Mouse (Mus musculus) bone marrow macrophage, adult 2 months (primary cell): Measurements from ENCODE around the gene Cdk18. TPM values are rescaled to one million over a fixed set of nuclear protein-coding genes. Genes with fewer than 3 reads are reported as not detected.

Source experiments
- H3K27ac ChIP-seq: 2 replicates; pipeline ENCODE4 v1.5.1; 2012; ENCODE audit warnings: low read depth, low read length; ENCODE audit not compliant: insufficient read depth
- H3K4me1 ChIP-seq: 2 replicates; pipeline ENCODE4 v1.6.1; 2012; ENCODE audit warnings: low read length; ENCODE audit not compliant: control insufficient read depth, insufficient read depth
- H3K4me3 ChIP-seq: 2 replicates; pipeline ENCODE4 v1.5.1; 2012; ENCODE audit warnings: mild to moderate bottlenecking, low read length, moderate library complexity; ENCODE audit not compliant: insufficient read depth
- CTCF ChIP-seq: IDR thresholded peaks from 2 replicates; pipeline ENCODE4 v1.5.1; 2012; ENCODE audit warnings: low read depth, mild to moderate bottlenecking, low read length, moderate library complexity
- POLR2A ChIP-seq: IDR thresholded peaks from 2 replicates; pipeline ENCODE4 v1.6.1; 2012; ENCODE audit warnings: mild to moderate bottlenecking, low read depth, low read length, borderline replicate concordance
- polyA plus RNA-seq: library from polyadenylated mRNA; stranded (reverse); fragments of >200 nt; gene quantifications from 2 replicates; pipeline ENCODE4 v1.2.4, GENCODE M21; 2012; ENCODE audit not compliant: missing spikeins, insufficient read depth, insufficient read length

The Cdk18 gene
- polyA plus RNA-seq, 1 experiment: 65.3 TPM

DNA sequence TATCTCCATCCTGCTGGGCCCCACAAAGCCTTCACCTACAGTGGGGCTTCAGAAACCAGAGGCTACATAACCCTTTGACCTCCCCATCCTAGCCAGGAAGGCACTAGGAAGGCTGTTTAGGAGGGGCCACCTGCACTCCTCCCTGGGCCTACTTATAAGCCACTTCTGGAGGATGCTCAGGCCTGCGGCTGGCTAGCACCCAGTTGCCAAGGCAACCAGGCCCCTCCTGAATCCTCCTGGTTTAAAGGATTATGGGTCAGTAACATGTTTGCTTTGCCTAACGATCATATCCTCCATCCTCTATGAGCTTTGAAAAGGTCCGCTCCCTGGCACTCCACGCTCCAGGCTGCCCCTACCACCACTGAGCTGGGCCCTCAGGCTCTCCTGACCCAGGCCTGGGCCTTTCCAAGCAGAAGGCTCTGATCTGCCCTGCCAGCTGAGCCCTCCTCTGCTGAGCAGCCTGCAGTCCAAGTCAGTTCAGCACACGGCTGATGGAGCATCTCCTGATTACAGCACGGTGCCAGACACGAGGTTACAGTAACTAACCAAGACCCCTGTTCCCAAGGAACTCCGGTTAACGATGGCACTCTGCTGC lies 16.0 kb downstream of the Cdk18 start:
- peaks cover 34% of the 10 kb centered on the region for H3K4me1 ChIP-seq
- no peak for TF ChIP-seq POLR2A
- no peak for TF ChIP-seq CTCF

DNA sequence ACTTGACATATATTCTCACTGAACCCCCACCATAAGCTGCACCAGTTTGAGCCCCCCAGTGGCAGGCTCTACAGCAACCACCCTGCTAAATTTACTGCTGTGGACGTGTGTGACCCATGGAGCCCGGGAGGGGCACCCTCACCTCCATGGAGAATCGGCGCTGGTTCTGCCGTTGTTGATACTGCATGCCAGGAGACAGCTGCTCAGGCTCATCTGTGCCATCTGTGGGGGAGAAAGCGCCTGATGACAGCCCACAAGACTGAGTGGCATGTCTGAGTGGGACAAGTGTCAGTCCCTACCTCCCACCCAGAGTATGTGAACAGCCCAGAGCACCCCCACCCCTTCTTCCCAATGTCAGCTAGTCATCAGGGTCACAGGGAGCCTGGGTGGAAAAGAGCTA lies 17.6 kb downstream of the Cdk18 start:
- Histone ChIP-seq H3K4me1 (peaks cover 20% of the 10 kb centered on the region), H3K4me3 (no peak overlapping the region), H3K27ac (no peak overlapping the region)
- TF ChIP-seq CTCF: no peak

More for the DNA sequence above, 16.0 kb downstream of the Cdk18 start:
- Histone ChIP-seq H3K4me3 (no peak overlapping the region), H3K27ac (no peak overlapping the region)

DNA sequence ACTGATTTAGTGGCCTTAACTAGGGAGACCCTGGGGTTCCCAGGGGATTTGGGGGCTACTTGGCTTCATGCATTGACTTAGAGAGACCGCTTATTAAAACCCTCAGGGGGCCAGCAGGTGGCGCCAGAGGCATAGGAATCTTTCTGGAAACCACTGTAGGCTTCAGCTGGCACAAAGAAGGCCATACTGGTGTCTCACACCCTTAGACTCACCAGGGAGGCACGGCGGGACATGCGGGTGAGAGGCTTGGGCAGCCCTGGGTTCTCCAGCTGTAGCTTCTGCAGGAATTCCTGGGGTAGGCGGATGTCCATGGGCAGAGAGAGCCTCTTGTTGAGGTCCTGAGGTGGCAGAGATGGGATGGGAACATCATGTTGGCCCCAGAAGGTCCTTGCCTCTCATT lies 18.2 kb downstream of the Cdk18 start:
- no peak for TF ChIP-seq POLR2A
- peak; percentile 85 for TF ChIP-seq CTCF
- H3K4me3 ChIP-seq: no peak overlapping the region
- no peak overlapping the region for H3K27ac ChIP-seq
- H3K4me1 ChIP-seq: peaks cover 14% of the 10 kb centered on the region

DNA sequence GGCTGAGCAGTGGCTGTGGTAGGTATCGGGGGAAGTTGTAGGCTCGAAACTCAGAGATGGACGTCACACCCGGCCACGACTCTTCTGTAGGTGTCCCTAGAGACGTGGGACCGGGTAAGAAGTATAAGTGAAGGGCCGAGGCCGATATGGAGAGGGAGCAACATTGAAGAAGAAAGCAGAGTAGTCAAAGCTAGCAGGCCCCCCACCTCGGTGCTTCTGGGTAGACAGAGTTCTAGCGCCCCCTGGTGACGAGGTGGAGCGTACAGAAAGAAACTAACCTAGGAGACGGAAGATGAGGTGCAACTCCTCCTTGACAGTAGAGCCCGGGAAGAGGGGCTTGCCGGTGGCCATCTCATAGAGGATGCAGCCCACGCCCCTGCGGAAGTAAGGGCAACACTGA lies 22.9 kb downstream of the Cdk18 start:
- no peaks in the 10 kb centered on the region for H3K4me1 ChIP-seq
- no peak overlapping the region for H3K4me3 ChIP-seq
- no peak overlapping the region for H3K27ac ChIP-seq
- peak; percentile 92 for TF ChIP-seq CTCF
- no peak for TF ChIP-seq POLR2A

GRCm38 (mm10) chr1:132113098-132113497 lies 26.4 kb downstream of the Cdk18 start:
- H3K27ac ChIP-seq: no peak overlapping the region
- TF ChIP-seq POLR2A (no peak), CTCF (no peak)
- H3K4me1 ChIP-seq: no peaks in the 10 kb centered on the region
- no peak overlapping the region for H3K4me3 ChIP-seq

DNA sequence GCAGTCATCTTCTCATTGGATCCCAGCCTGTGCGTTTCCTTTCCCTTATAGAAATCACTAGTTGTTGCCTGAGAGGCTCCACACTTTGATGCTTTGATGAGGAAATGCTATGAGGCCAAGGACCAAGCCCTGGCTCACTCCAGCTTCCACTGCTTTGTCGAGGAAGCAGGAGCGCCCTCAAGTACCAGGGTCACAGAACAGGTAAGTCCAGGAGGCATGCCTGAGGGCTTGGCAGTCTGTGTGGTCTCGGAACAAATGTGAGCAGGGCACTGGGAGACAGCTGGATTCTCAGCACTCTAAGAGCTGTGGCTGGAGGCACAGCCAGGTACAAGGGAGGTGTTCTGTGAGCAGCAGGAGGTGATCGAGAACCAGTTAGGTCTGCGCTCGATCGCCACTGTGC lies 27.1 kb downstream of the Cdk18 start:
- TF ChIP-seq CTCF (no peak), POLR2A (no peak)
- H3K4me3 ChIP-seq: no peak overlapping the region
- no peaks in the 10 kb centered on the region for H3K4me1 ChIP-seq
- H3K27ac ChIP-seq: no peak overlapping the region

DNA sequence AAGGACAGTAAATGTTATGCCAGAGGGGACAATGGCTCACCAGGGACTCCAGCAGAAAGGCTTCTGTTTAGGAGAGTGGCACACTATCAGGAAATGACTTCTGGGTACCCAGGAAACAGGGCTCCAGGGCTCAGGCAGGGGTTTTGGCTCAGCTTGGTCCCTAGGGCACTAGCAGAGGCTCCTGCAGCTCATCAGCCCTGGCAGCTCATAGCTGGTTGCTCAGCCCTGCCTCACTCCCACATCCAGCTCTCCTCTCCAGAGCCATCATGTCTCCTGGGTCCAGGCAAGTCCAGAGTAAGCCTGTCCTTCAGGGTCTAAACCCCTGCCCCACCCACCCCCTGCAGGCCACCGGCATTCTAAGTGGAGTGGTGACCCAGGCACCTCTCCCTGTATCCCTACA lies 28.1 kb downstream of the Cdk18 start:
- TF ChIP-seq CTCF (no peak), POLR2A (no peak)
- no peaks in the 10 kb centered on the region for H3K4me1 ChIP-seq
- H3K4me3 ChIP-seq: no peak overlapping the region
- no peak overlapping the region for H3K27ac ChIP-seq

- Histone ChIP-seq H3K4me1 (no peaks in the 10 kb centered on the region), H3K4me3 (no peak overlapping the region), H3K27ac (no peak overlapping the region)
- TF ChIP-seq POLR2A (no peak), CTCF (no peak)
These were observed 30.1 kb downstream of the Cdk18 start for GRCm38 (mm10) chr1:132109368-132109767.

GRCm38 (mm10) chr1:132104353-132104752 lies 35.1 kb downstream of the Cdk18 start:
- Histone ChIP-seq H3K27ac (no peak overlapping the region), H3K4me3 (no peak overlapping the region), H3K4me1 (no peaks in the 10 kb centered on the region)
- TF ChIP-seq CTCF: no peak
- TF ChIP-seq POLR2A: no peak

GRCm38 (mm10) chr1:132101953-132102697 lies 37.4 kb downstream of the Cdk18 start:
- H3K4me3 ChIP-seq: no peak overlapping the region
- H3K27ac ChIP-seq: no peak overlapping the region
- TF ChIP-seq POLR2A: no peak
- peaks cover 15% of the 10 kb centered on the region for H3K4me1 ChIP-seq

DNA sequence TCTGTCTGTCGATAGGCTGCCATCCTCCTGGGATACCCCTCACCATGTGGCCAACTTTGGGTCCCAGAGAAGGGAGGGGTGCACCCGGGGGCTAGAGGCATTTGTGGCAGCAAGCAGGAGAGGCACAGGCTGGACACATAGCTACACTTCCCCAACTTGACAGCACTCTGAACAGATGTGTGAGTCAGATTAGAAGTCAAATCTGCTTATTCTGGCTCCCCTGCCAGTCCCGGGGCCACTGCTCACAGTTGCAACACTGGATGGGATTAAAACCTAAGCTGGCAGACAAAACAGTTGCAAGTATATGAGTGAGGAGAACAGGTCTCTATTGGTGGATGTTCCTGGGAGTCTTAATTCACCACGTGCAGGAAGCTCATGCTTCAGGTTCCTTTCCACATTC lies 39.7 kb downstream of the Cdk18 start:
- TF ChIP-seq POLR2A: no peak
- no peak for TF ChIP-seq CTCF
- no peak overlapping the region for H3K4me3 ChIP-seq
- peaks cover 15% of the 10 kb centered on the region for H3K4me1 ChIP-seq

More for the DNA sequence above, 39.7 kb downstream of the Cdk18 start:
- H3K27ac ChIP-seq: no peak overlapping the region
